Mouse (Mus musculus) midbrain, embryonic 14.5 days (tissue): ENCODE results near the gene Hbs1l. TPM values are rescaled to one million over a fixed set of nuclear protein-coding genes. Genes with fewer than 3 reads are reported as not detected.
A peak's percentile ranks its signal among the peaks of the same experiment; 100 is the strongest.

Source experiments
- ATAC-seq: fragments of 200-750 bp; cut with Nextera tagmentation; 2 replicates; pipeline ENCODE4 v1.8.0; 2017; ENCODE audit warnings: moderate number of reproducible peaks, moderate library complexity; ENCODE audit not compliant: low FRiP score, low TSS enrichment
- DNase-seq: peaks from one replicate; pipeline ENCODE4 v3.0.0-alpha.2; 2015
- H3K27ac ChIP-seq: fragments of 300-500 bp; sonication (generic); replicated peaks from 2 replicates; pipeline ENCODE4 v1.5.1; 2014; ENCODE audit warnings: mild to moderate bottlenecking, low read depth, low read length, moderate library complexity
- H3K27me3 ChIP-seq: fragments of 300-500 bp; sonication (generic); 2 replicates; pipeline ENCODE4 v1.6.1; 2014; ENCODE audit warnings: low read length, control low read depth, mixed read lengths; ENCODE audit not compliant: control insufficient read depth, insufficient read depth
- H3K36me3 ChIP-seq: fragments of 300-500 bp; sonication (generic); 2 replicates; pipeline ENCODE4 v1.6.1; 2014; ENCODE audit warnings: low read length, control low read depth; ENCODE audit not compliant: control insufficient read depth, insufficient read depth
- H3K4me1 ChIP-seq: fragments of 300-500 bp; sonication (generic); 2 replicates; pipeline ENCODE4 v1.6.1; 2014; ENCODE audit warnings: mild to moderate bottlenecking, antibody characterized with exemption, low read length, control low read depth; ENCODE audit not compliant: control insufficient read depth, insufficient read depth
- H3K4me2 ChIP-seq: fragments of 300-500 bp; sonication (generic); 2 replicates; pipeline ENCODE4 v1.6.1; 2014; ENCODE audit warnings: mild to moderate bottlenecking, low read length, moderate library complexity
- H3K4me3 ChIP-seq: fragments of 300-500 bp; sonication (generic); replicated peaks from 2 replicates; pipeline ENCODE4 v1.5.1; 2014; ENCODE audit warnings: low read depth, low read length
- H3K9ac ChIP-seq: fragments of 300-500 bp; sonication (generic); replicated peaks from 2 replicates; pipeline ENCODE4 v1.6.1; 2014; ENCODE audit warnings: mild to moderate bottlenecking, low read length, moderate library complexity
- H3K9me3 ChIP-seq: fragments of 300-500 bp; sonication (generic); 2 replicates; pipeline ENCODE4 v1.6.1; 2016; ENCODE audit warnings: low read length, control low read depth, mixed read lengths; ENCODE audit not compliant: control insufficient read depth
- WGBS: fragments of 180-500 bp; shearing (Covaris S2); extraction: QIAGEN DNeasy Blood & Tissue Kit; methylation state at CpG from one replicate; pipeline ENCODE4 v1.1.7; 2014; 5-methylcytosine and 5-hydroxymethylcytosine counted together
- polyA plus RNA-seq: library from polyadenylated mRNA; unstranded; fragments of >200 nt; fragmentation: Nextera tagmentation; extraction: Ambion mirVana; gene quantifications from 2 replicates; pipeline ENCODE4 v1.2.1, GENCODE M21; 2014

The Hbs1l gene
- polyA plus RNA-seq, 1 experiment from 2014 or later, result 102 TPM

GRCm38 (mm10) chr10:21364946-21365345 lies 69.2 kb downstream of the Hbs1l start:
- no peaks in the 10 kb centered on the region for H3K27me3 ChIP-seq
- no peak for DNase-seq
- ATAC-seq, result no peak
- 95% methylated on average over 7 of the region's 7 CpGs for WGBS
- no peak overlapping the region for H3K9ac ChIP-seq
- no peaks in the 10 kb centered on the region for H3K4me1 ChIP-seq
- H3K9me3 ChIP-seq, result no peaks in the 10 kb centered on the region
- H3K27ac ChIP-seq, result no peak overlapping the region
- no peak overlapping the region for H3K4me3 ChIP-seq
- H3K4me2 ChIP-seq, result no peak overlapping the region
- H3K36me3 ChIP-seq, result peaks cover 77% of the 10 kb centered on the region

GRCm38 (mm10) chr10:21365897-21366296 lies 70.1 kb downstream of the Hbs1l start:
- Histone ChIP-seq H3K27me3 (no peaks in the 10 kb centered on the region), H3K27ac (no peak overlapping the region), H3K9ac (no peak overlapping the region), H3K4me1 (no peaks in the 10 kb centered on the region), H3K36me3 (peaks cover 75% of the 10 kb centered on the region), H3K4me2 (no peak overlapping the region), H3K9me3 (no peaks in the 10 kb centered on the region), H3K4me3 (no peak overlapping the region)
- DNase-seq (no peak), ATAC-seq (no peak)
- 96% methylated on average over 4 of the region's 4 CpGs for WGBS

- DNase-seq, result no peak
- ATAC-seq, result no peak
- Histone ChIP-seq H3K27ac (no peak overlapping the region), H3K4me1 (no peaks in the 10 kb centered on the region), H3K9me3 (no peaks in the 10 kb centered on the region), H3K27me3 (no peaks in the 10 kb centered on the region), H3K36me3 (peaks cover 71% of the 10 kb centered on the region), H3K4me2 (no peak overlapping the region), H3K9ac (no peak overlapping the region), H3K4me3 (no peak overlapping the region)
- 87% methylated on average over 3 of the region's 3 CpGs for WGBS
These were observed 70.7 kb downstream of the Hbs1l start for GRCm38 (mm10) chr10:21366471-21366870.

- no peaks in the 10 kb centered on the region for H3K9me3 ChIP-seq
- no peak for DNase-seq
- H3K4me2 ChIP-seq, result no peak overlapping the region
- H3K27ac ChIP-seq, result no peak overlapping the region
- no peak overlapping the region for H3K4me3 ChIP-seq
- no peak for ATAC-seq
- WGBS, result 94% methylated on average over 9 of the region's 9 CpGs
- H3K36me3 ChIP-seq, result peaks cover 65% of the 10 kb centered on the region
- no peaks in the 10 kb centered on the region for H3K4me1 ChIP-seq
- H3K9ac ChIP-seq, result no peak overlapping the region
- no peaks in the 10 kb centered on the region for H3K27me3 ChIP-seq
These were observed 71.7 kb downstream of the Hbs1l start for GRCm38 (mm10) chr10:21367481-21367880.

- Histone ChIP-seq H3K36me3 (peaks cover 55% of the 10 kb centered on the region), H3K27ac (no peak overlapping the region), H3K27me3 (no peaks in the 10 kb centered on the region), H3K4me1 (no peaks in the 10 kb centered on the region), H3K9me3 (no peaks in the 10 kb centered on the region), H3K4me2 (no peak overlapping the region), H3K4me3 (no peak overlapping the region), H3K9ac (no peak overlapping the region)
- DNase-seq, result no peak
- no peak for ATAC-seq
- 36% methylated on average over 2 of the region's 2 CpGs for WGBS
These were observed 73.8 kb downstream of the Hbs1l start for GRCm38 (mm10) chr10:21369586-21369985.

GRCm38 (mm10) chr10:21372271-21372670 lies 76.5 kb downstream of the Hbs1l start:
- 95% methylated on average over 6 of the region's 6 CpGs for WGBS
- DNase-seq (no peak), ATAC-seq (no peak)
- H3K9me3 ChIP-seq, result no peaks in the 10 kb centered on the region
- no peak overlapping the region for H3K9ac ChIP-seq
- no peak overlapping the region for H3K4me3 ChIP-seq
- H3K27ac ChIP-seq, result no peak overlapping the region
- no peaks in the 10 kb centered on the region for H3K4me1 ChIP-seq
- H3K27me3 ChIP-seq, result no peaks in the 10 kb centered on the region
- H3K36me3 ChIP-seq, result peaks cover 32% of the 10 kb centered on the region
- H3K4me2 ChIP-seq, result no peak overlapping the region

GRCm38 (mm10) chr10:21376682-21377473 lies 81.1 kb downstream of the Hbs1l start, which contains the start of gene Aldh8a1:
Aldh8a1 (plus strand) TSS chr10:21377291.
- Histone ChIP-seq H3K9me3 (no peaks in the 10 kb centered on the region), H3K4me3 (no peak within 1 kb of the TSS), H3K4me2 (no peak within 1 kb of the TSS), H3K27ac (no peak within 1 kb of the TSS), H3K4me1 (no peaks in the 10 kb centered on the region), H3K9ac (no peak within 1 kb of the TSS), H3K36me3 (no peaks in the 10 kb centered on the region), H3K27me3 (no peaks in the 10 kb centered on the region)
- DNase-seq (no peak), ATAC-seq (no peak)
- WGBS, result 88% methylated on average over 13 of the region's 13 CpGs

- no peak overlapping the region for H3K9ac ChIP-seq
- no peak overlapping the region for H3K4me3 ChIP-seq
- DNase-seq (peak; percentile 25), ATAC-seq (no peak)
- H3K4me1 ChIP-seq, result no peaks in the 10 kb centered on the region
- no peaks in the 10 kb centered on the region for H3K36me3 ChIP-seq
- H3K4me2 ChIP-seq, result no peak overlapping the region
- WGBS, result 74% methylated on average over 9 of the region's 9 CpGs
- H3K9me3 ChIP-seq, result no peaks in the 10 kb centered on the region
- H3K27ac ChIP-seq, result no peak overlapping the region
- no peaks in the 10 kb centered on the region for H3K27me3 ChIP-seq
These were observed 82.6 kb downstream of the Hbs1l start for GRCm38 (mm10) chr10:21378196-21378944.
